Mouse (Mus musculus): Measurements from ENCODE around the gene Mesp1.
"Not testable (repeated sequence)": the region's sequence is repeated elsewhere in the genome, so short reads cannot be mapped to it uniquely, and the experiment has no call there.

Gene Mesp1

DNA sequence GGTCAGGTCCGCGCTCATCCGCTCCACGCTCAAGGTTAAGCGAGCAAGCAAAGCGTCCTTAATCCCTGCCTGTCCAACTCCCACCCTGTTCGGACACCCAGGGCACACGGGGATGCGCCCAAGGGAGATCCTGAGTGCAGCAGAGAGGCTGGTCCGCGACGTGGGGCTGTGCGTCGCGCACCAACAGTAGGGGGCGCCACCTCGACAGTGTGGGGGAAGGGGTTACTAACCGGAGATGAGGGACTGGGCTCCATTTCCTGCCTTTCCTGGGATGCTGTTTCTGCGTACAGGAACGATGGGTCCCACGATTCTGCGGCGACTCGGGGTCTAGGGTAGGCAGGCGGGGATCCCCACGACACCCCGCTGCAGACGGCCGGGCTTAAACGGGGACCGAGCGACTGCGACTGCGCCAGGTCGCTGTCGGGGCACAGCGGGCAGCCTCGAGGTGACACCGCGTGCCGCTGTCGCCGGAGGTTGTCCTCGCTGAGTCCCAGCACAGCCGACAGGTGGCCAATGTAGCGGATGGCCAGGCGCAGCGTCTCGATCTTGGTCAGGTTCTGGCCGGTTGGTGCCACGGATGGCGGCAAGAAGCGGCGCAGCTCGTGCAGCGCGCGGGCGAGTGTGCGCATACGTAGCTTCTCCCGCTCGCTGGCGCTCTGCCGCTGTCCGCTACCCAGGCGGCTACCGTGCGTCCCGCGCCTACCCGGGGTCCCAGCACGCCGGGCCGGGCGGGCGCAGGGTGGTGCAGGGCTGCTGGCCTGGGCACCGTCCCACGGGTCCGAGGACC lies 760 bp downstream of the Mesp1 start:
- no peak for DNase-seq (ENCODE audit: low read depth, low spot score)

DNA sequence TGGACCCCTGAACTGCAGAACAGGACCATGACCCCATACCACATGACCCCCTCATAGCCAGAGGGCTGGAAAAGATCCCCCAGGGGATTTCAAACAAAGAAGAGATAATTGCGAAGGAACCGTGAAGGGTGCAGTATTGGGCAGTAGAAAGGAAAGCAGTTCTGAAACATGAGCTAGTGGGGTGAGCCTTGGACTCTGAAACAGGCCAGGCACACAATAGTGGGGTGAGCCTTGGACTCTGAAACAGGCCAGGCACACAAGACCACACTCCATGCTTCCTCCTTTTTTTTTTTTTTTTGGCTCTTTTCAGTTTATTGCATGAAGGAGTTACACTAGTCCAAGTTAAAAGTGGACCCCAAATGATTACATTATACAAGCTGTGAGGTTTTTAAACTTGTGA lies 3.8 kb downstream of the Mesp1 start:
- DNase-seq (ENCODE audit: low read depth, low spot score), result not testable (repeated sequence)

DNA sequence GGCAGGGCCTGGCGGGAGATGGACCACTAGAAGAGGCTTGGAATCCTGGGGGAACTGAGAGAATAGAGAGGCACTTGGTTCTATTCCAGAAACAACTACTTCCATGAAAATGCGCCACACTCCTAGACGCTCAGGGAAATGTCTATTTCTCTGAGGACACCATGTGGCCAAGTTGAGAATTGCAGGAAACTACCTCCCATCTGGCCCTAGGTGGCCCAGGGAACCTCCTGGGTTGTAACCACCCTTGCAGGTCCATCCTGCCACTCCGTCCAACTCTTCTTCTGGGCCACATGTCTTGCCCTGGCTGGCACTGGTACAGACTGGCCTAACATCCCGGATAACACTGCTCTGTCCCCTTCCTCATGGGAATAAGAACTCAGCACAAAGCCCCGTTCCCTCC lies 7.3 kb downstream of the Mesp1 start:
- peak; percentile 47 for DNase-seq (ENCODE audit: low read depth, low spot score)

DNA sequence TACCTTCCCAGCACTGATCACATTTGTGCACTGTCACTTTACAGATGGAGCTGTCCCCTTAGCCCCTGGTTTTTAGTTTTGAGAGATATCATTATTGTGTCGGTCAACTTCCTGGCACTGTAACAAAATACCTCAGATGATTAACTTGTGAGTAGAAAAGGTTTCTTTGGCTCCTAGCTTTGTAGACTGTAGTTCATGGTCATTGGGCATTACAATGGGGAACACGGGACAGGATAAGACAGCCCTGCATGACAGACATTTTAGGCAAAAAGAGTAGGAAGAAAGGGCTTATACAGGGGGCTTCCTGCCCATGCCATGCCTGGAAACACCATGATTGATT lies 11.1 kb downstream of the Mesp1 start:
- no peak for DNase-seq (ENCODE audit: low read depth, low spot score)

DNA sequence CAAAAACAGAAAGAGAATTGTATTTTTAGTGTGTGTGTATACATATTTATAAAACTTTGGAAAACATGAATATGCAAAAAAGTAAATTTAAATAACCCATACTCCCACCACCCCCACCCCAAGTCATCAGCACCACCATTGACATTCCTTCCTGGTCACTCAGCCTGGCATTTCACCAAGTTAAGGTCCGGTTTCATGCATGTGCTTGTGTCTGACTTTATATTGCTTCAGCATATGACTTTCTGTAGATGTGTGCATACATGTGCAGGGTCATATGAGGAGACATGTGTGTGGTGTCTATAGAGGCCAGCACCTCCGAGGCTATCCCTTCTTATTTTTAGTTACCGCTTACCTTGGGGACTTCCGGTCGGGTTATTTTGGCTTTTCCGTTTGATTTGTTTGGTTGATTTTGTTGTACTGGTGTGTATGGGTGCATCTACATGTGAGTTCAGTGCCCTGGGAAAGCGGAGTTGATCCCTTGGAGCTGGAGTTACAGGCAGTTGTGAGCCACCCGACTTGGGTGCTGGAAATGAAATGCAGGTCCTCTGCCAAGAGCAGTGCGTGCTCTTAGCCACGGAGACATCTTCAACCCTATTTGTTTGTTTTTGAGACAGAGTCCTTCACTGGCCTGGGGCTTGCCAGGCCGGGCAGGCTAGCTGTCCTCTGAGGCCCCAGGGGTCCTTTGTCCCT lies 11.6 kb downstream of the Mesp1 start:
- no peak for DNase-seq (ENCODE audit: low read depth, low spot score)

DNA sequence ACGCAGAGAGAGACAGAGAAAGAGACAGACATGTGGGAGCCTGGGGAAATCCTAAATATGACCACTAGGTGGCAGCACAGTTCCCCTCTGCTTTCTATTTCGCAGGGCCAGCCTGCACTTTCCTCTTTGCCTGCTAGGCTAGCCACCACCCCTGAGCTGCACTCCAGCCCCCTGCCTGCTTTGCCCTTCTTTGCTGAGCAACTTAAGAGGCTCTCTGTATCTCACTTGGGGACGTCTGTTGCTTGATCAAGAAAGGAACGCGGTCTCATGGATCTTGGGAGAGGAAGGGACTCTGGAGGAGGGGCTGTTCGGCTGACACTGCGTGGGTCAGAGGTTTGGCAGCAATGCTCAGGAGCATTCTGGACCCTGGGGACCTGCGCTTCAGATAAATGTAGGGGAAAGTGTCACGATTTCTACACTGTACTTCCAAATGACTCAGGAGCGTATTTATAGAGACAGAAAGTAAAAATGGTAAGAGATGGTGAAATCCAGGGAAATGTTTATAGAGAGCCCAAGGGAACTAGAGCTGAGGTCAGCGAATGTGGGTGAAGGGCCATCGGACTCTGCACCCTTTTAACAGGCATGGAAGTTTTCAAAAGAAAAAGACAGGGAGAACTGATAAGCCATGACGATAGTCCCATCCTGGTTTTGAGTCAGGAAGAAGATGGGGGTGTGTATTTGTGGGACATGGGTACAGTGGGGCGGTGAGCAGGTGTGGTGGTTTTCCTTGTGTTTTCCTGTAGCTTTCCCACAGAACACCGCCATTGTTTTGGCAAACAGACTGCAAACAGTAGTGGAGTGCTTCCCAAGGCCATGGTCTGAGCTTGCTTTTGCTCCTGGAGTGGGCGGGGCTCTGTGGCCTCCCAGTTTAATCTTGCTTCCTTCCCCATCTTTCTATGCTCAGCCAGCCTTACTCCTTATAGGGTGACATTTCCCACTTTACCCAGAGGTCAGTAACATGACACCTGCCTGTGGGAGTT lies 12.7 kb downstream of the Mesp1 start:
- peak; percentile 68 for DNase-seq (ENCODE audit: low read depth, low spot score)

DNA sequence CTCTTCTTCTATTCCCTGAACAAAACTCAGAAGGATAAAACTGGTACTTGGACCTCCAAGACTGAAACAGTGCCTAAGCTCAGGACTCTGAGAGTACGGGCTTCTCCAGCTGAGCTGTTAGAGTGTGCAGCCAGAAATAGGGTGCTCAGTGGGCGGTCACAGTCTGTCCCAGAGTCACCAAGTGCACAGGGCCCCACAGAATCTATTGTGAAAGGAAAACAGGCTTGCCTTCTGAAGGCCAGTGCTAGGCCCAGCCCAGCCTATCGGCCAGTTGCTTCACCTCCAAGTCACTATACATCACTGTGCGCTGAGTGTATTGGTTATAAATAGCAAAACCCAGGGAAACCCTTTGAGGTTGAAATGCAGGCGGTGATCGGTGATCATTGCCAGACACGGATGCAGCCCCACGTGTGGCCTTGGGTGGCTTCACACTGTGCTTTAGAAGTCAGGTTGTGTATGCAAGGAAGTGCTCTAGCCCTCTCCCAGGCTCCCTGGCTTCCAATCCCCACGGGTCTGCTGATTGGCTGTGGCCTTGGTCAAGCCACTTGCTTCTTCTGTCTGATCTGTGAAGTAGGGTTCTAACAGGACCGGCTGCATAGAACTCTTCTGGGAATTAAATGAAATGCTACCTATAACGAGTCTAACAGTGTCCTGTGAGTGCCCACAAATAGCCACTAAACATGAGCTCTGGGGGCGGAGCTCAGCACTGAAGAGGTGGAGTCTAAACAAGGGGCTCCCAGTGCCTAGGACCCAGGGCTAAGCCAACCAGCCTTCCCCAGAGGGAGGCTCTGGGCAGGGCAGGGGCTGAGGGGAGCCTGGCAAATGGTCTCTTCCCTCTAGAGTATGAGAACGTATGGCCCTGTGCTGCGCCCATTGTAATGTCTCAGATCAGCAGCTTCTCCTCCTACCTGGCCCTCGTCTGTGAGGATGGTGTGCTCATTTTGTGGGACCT lies 21.8 kb downstream of the Mesp1 start:
- no peak for DNase-seq (ENCODE audit: low read depth, low spot score)

DNA sequence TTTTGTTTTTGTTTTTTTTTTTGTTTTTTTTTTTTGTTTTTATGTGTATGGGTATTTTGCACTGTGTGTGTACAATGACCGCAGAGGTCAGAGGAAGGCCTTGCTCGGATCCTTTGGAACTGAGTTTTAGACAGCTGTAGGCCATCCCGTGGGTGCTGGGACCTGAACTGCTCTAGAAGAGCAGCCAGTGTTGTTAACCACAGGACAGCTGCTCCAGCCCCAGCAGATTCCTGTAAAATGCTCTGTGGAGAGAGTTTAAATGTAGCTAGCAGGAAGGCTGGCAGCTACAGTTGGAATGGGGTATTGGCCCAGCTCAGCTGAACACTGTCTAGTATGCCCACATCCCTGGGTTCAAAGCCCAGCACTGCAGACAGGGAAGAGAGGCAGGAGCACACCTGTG lies 23.9 kb downstream of the Mesp1 start:
- DNase-seq (ENCODE audit: low read depth, low spot score), result no peak

DNA sequence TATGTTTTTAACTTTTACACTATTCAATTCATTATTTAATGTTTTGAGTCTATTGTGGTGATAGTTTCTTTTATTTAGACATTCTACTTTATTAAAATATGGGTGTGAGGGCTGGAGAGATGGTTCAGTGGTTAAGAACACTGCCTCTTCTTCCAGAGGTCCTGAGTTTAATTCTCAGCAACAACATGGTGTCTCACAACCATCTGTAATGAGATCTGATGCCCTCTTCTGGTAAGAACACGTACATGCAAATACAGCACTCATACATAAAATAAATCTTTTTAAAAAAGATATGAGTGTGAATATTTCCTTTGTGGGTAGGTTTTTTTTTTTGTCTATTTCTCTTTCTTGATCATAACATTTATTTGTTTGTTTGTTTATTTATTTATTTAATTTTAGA lies 27.6 kb downstream of the Mesp1 start:
- peak; percentile 16 for DNase-seq (ENCODE audit: low read depth, low spot score)

DNA sequence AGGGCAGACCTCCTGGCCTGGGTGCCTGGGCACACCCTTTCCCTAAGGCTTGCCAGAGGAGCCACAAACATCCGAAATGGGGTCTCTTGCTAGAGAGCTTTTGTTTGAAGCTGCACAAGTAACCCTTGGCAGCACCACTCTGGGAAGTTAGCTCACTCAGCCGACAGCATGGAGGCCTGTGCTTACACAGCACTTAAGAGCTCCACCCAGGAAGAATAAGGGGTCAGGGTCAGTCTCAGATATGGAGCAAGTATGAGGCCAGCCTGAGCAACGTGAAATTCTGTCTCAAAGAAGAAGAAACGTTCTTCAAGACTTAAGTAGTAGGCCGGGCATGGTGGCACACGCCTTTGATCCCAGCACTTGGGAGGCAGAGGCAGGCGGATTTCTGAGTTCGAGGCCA lies 31.5 kb downstream of the Mesp1 start:
- DNase-seq (ENCODE audit: low read depth, low spot score), result no peak

DNA sequence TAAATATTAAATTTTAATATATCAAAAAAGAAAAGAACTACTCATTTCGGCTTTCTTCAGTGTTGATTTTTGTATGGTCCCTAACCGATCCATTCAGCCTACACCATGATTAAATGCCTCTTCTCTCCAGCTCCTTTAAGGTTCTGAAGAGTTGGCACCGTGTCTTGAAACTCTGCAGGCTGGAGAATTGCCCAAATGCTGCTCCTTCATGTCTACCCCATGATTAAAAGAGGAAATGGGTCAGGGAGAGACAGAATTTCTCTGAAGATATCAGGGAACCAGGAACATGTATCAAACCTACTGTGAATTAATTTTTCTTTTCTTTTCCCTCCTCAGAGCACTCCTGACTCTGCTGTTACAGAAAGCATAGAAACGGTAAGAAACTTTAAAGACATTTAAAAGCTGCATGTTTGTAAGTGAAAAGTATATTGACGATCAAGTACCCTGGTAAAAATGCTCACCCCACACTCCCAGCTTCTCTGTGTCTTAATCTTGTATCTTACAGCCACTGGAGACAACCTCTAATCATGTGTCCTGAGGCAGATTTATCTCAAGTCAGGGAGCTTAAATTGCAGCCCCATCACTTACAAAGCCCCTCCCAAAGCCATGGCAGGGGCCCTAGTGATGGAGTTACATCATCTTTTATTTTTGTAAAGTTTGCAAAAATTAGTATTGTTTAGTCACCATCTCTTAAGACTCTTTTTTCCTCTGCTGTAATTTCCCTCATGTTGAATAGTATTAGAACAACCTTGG lies 32.3 kb downstream of the Mesp1 start:
- no peak for DNase-seq (ENCODE audit: low read depth, low spot score)

DNA sequence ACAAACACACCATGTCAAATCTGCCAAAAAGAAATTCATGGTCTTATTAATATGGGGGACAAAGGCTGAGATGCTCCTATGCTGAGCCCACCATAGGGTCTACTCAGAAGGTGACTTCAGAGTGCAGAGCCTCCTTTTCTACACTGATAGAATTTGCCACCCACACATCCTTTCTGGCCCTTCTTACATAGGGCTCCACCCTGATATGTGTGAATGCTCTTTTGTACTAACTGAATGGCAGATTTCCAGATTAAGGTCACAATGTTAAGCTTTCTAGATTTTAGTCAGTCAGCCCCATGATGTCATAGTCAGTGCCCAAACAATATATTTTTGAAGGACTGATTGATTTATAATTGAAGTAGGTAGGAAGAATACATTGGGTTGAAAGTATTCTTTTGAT lies 33.8 kb downstream of the Mesp1 start:
- no peak for DNase-seq (ENCODE audit: low read depth, low spot score)

DNA sequence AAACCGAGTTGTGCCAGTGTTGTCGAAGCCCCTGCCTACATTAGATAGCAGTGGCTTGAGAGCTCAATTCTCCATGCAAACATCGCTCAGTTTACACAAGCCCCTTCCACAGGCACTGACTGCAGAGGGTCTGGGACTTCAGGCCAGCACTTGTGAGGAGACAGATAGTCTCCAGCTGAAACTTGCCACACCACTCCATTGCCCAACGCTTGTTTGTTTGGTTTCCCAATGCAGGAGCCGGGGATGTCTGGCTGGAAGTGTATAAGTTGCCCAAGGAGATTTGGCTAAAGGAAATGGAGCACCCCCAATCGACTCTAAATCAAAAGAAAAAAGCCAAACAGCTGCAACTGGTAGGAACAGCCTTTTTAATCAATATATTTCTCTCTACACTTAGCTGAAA lies 35.4 kb downstream of the Mesp1 start:
- no peak for DNase-seq (ENCODE audit: low read depth, low spot score)

DNA sequence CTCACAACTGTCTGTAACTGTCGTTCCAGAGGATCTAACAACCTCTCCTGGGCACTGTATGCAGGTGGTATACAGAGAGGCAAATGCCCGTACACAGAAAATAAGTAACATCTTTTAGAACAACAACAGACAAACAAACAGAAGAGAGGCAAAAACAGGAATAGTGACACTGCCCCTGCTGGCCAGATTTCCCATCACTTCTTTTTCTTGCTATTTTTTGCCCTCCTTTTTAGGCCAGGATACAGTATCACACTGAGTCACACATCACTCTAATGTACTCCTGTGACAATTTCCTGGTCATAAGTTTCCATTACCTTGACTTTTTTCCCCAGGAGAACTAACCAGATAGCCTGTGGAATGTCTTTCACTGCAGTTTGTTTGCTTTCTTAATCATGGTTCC lies 37.3 kb downstream of the Mesp1 start:
- no peak for DNase-seq (ENCODE audit: low read depth, low spot score)

DNA sequence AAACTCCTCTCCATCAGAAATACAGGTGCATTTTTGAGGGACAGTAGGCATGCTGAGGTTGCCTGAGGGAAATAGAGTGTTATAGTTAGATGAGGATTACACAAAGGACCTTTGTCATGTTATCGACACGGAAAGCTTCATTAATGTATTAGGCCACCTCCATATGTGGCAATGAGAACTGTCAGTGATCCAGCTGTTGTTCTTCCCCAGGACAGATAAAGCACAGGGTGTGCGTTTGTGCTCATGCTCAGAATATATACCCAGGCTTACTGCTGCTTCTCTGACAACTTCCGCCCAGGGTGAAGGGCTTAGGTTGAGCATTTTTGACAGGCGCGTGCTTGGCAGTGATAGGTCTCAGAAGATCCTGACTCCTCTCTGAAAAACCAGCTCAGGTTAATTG lies 44.1 kb downstream of the Mesp1 start:
- DNase-seq (ENCODE audit: low read depth, low spot score), result no peak

DNA sequence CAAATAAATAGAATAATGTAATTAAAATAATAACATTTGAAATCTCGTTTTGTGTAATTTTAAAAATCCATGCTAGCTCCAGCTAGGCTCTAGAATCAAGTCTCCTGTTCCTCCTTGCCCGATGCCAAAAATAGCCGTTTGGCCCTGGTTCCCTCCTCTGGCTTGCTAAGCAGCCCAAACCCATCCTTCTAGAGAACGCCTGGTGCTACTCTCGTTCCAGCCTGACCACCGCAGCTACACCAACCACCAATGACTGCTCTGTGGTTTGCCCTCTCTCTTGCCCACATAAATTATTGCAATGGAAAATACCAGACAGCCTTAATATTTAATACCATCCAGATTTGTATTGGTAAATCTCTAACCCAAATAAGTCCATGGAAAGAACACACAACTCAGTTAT lies 45.9 kb downstream of the Mesp1 start:
- DNase-seq (ENCODE audit: low read depth, low spot score), result no peak

DNA sequence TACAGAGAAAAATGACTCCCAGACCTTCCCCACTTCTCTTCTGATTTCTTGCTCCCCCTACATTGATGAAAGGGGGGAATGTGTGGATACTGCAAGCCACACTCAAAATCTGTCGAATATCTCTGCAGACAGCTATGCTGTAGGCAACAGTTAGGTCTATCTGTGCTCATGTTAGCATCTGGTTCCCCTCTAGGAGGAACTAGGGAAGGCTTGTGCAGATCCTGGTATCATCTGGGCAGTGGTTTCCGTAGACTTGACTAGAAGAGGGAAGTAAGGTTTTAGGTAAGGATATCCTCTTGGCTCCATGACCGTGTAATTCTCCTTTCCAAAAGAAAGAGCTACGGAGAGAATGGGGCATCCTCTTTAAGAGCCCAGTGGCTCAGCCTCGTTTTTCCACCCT lies 49.0 kb downstream of the Mesp1 start:
- no peak for DNase-seq (ENCODE audit: low read depth, low spot score)

DNA sequence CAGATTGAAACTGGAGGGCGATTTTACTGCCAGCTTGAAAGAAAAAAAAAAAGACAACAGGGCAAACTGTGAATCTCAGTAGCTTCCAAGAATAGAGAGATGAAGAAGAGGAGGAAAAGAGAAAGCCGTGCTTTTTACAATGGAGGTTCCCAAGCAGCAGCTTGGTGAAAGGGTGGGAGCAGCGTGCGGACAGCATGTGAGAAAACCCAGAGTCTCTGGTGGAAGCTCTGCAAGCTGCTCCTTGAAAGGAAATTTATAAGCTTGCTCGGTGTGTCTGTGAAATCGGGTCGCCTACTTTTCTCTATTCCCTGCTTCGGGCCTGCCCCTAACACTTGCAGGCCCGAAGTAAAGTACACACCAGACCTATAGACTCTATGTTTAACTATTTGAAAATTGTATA lies 49.5 kb downstream of the Mesp1 start:
- no peak for DNase-seq (ENCODE audit: low read depth, low spot score)

DNA sequence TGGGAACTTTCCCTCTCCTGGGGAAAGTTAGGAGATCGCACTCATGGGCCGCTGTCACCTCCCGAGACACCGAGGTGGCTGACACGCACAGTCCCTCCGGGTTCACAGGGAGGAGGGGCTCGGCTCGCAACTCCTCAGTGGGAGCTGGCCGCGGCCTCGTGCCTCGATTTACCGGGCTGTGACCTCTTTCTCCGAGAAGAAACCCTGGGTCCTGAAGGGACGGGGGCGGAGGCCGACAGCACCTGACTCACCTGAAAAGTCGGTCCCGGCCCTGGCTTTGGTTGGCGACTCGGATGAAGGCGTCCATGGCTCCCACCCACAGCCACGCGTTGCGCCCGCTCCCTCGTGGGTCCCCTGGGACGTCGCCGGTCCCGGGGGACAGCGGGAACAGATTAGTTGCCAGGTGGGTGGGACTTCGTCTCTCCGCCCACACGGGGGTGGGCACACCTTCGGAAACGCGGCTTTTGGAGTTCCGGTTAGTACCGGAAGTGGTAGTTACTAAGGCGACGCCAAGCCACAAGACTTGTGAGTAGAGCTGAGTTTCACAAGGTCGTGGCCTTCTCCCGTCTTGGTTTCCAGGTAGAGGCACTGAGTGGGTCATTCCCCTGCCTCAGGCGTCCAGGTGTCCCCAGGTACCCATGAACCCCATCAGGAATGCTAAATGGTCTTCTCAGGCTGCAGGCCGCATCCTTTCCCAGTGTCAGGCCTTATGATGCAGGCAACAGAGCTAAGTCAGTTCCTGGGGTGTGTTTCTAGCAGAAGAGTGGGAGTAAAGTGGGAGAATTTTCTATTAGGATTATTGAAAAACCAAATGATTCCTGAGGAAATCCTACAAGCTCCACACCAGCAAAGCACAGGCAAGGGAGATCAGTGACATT lies 50.7 kb downstream of the Mesp1 start, which contains the start of the genes Pex11a and Wdr93:
TSS of gene Pex11a (minus strand) at position 473 of the 878 bp plus-strand sequence.
TSS of gene Wdr93 (plus strand) at position 505 of the 878 bp plus-strand sequence.
- peak; percentile 93 for DNase-seq (ENCODE audit: low read depth, low spot score)

Measured in A20 (cell line).